Mouse (Mus musculus) lung, adult 2 months (tissue): ENCODE data around the gene Gm5269.

Experiments used
- CTCF ChIP-seq: fragments of 200-500 bp; IDR thresholded peaks from 2 replicates; pipeline ENCODE4 v1.5.1; 2011; ENCODE audit warnings: mild to moderate bottlenecking, low read length, control low read depth; ENCODE audit not compliant: insufficient read depth
- POLR2A ChIP-seq: fragments of 200-500 bp; IDR thresholded peaks from 2 replicates; pipeline ENCODE4 v1.6.1; 2011; ENCODE audit warnings: low read depth, mild to moderate bottlenecking, control low read depth, low read length, borderline replicate concordance; ENCODE audit errors: extremely low read depth

- TF ChIP-seq POLR2A (no peak), CTCF (no peak)
Measured at GRCm38 (mm10) chr1:45861162-45861561, 28.9 kb downstream of the Gm5269 start.
